Mouse (Mus musculus): ENCODE results near the gene Rchy1. TPM values are rescaled to one million over a fixed set of nuclear protein-coding genes. Genes with fewer than 3 reads are reported as not detected.

Rchy1 gene
- polyA plus RNA-seq, 2 experiments, result 15.1 to 20.9 TPM

- Histone ChIP-seq H3K4me2 (ENCODE audit: low read depth) (no peak overlapping the region), H3K9ac (replicated peaks) (no peak overlapping the region), H3K27me3 (ENCODE audit: control insufficient read depth, insufficient read depth, low read length) (no peaks in the 10 kb centered on the region; the same call in 1 of the 2 replicates), H3K4me3 (ENCODE audit: insufficient read depth in 1 of 2, low read depth in 2 of 2, low read length in 2 of 2) (no peak overlapping the region), H3K27ac (no peak overlapping the region), H3K36me3 (replicated peaks; ENCODE audit: control insufficient read depth, insufficient read depth, low read depth) (no peaks in the 10 kb centered on the region), H3K9me3 (ENCODE audit: control insufficient read depth, low read length) (no peaks in the 10 kb centered on the region), H3K4me1 (replicated peaks; ENCODE audit: control insufficient read depth in 2 of 2, insufficient read depth in 2 of 2, low read length in 1 of 2) (0 out of 4 replicates have a peak, but pooled peaks cover 0 to 2% of the 10 kb centered on the region in 2 experiments)
- TF ChIP-seq CTCF (IDR thresholded peaks at IDR 0.05; ENCODE audit: low read depth), result no peak
- DNase-seq (ENCODE audit: low read depth in 3 of 3, low spot score in 3 of 3) (no peak), ATAC-seq (ENCODE audit: insufficient read depth) (no peak)
- 70% methylated on average over 13 of the region's 13 CpGs for WGBS (ENCODE audit: insufficient replicate concordance)
Observed at GRCm38 (mm10) chr5:91911384-91912106, 51.3 kb downstream of the Rchy1 start.

- H3K9me3 ChIP-seq (ENCODE audit: control insufficient read depth, low read length), result no peaks in the 10 kb centered on the region
- no peak overlapping the region for H3K27ac ChIP-seq
- no peaks in the 10 kb centered on the region for H3K36me3 ChIP-seq (replicated peaks; ENCODE audit: control insufficient read depth, insufficient read depth, low read depth)
- 73% methylated on average over 4 of the region's 4 CpGs for WGBS (ENCODE audit: insufficient replicate concordance)
- 0 out of 4 replicates have a peak, but pooled peaks cover 0 to 2% of the 10 kb centered on the region in 2 experiments for H3K4me1 ChIP-seq (replicated peaks; ENCODE audit: control insufficient read depth in 2 of 2, insufficient read depth in 2 of 2, low read length in 1 of 2)
- H3K27me3 ChIP-seq (ENCODE audit: control insufficient read depth, insufficient read depth, low read length), result no peaks in the 10 kb centered on the region; the same call in 1 of the 2 replicates
- ATAC-seq (ENCODE audit: insufficient read depth), result no peak
- H3K4me2 ChIP-seq (ENCODE audit: low read depth), result no peak overlapping the region
- H3K9ac ChIP-seq (replicated peaks), result no peak overlapping the region
- H3K4me3 ChIP-seq (ENCODE audit: insufficient read depth in 1 of 2, low read depth in 2 of 2, low read length in 2 of 2), result no peak overlapping the region
- DNase-seq (ENCODE audit: low read depth in 3 of 3, low spot score in 3 of 3), result no peak
- TF ChIP-seq CTCF (IDR thresholded peaks at IDR 0.05; ENCODE audit: low read depth) (no peak), EP300 (IDR thresholded peaks at IDR 0.05; ENCODE audit: low read depth) (no peak)
Observed at GRCm38 (mm10) chr5:91910616-91911015, 52.3 kb downstream of the Rchy1 start.

GRCm38 (mm10) chr5:91909010-91909620, 53.8 kb downstream of the Rchy1 start:
- Histone ChIP-seq H3K36me3 (replicated peaks; ENCODE audit: control insufficient read depth, insufficient read depth, low read depth) (no peaks in the 10 kb centered on the region), H3K4me2 (ENCODE audit: low read depth) (no peak overlapping the region), H3K9me3 (ENCODE audit: control insufficient read depth, low read length) (no peaks in the 10 kb centered on the region), H3K4me3 (ENCODE audit: insufficient read depth in 1 of 2, low read depth in 2 of 2, low read length in 2 of 2) (no peak overlapping the region), H3K4me1 (replicated peaks; ENCODE audit: control insufficient read depth in 2 of 2, insufficient read depth in 2 of 2, low read length in 1 of 2) (0 out of 4 replicates have a peak, but pooled peaks cover 0 to 2% of the 10 kb centered on the region in 2 experiments), H3K27ac (no peak overlapping the region), H3K27me3 (ENCODE audit: control insufficient read depth, insufficient read depth, low read length) (no peaks in the 10 kb centered on the region; the same call in 1 of the 2 replicates), H3K9ac (replicated peaks) (no peak overlapping the region)
- ATAC-seq (ENCODE audit: insufficient read depth) (no peak), DNase-seq (ENCODE audit: low read depth in 3 of 3, low spot score in 3 of 3) (no peak)
- TF ChIP-seq EP300 (IDR thresholded peaks at IDR 0.05; ENCODE audit: low read depth) (no peak), CTCF (IDR thresholded peaks at IDR 0.05; ENCODE audit: low read depth) (no peak)
- 60% methylated on average over 10 of the region's 10 CpGs for WGBS (ENCODE audit: insufficient replicate concordance)

Other genes with a start within 250 kb of the Rchy1 start
- not detected in 2 replicates for gene Odaph, start 24.4 kb upstream of the Rchy1 start, polyA plus RNA-seq (2012; rRNA removed)
- not detected in 2 replicates for gene Odaph, start 24.4 kb upstream of the Rchy1 start, polyA plus RNA-seq (2014; fragmentation: Nextera tagmentation; extraction: Ambion mirVana)
- gene Cdkl2, start 80.8 kb upstream of the Rchy1 start, polyA plus RNA-seq (2012; rRNA removed), result 0.11 and 0.13 TPM in 2 replicates
- gene Cdkl2, start 80.8 kb upstream of the Rchy1 start, polyA plus RNA-seq (2014; fragmentation: Nextera tagmentation; extraction: Ambion mirVana), result 0.30 and 0.49 TPM in 2 replicates
- gene G3bp2, start 120.7 kb upstream of the Rchy1 start, polyA plus RNA-seq (2012; rRNA removed), result 12.5 and 19.0 TPM in 2 replicates
- 54.3 and 56.0 TPM in 2 replicates for gene G3bp2, start 120.7 kb upstream of the Rchy1 start, polyA plus RNA-seq (2014; fragmentation: Nextera tagmentation; extraction: Ambion mirVana)
- 11.1 and 18.6 TPM in 2 replicates for gene Uso1, start 174.9 kb upstream of the Rchy1 start, polyA plus RNA-seq (2012; rRNA removed)
- gene Uso1, start 174.9 kb upstream of the Rchy1 start, polyA plus RNA-seq (2014; fragmentation: Nextera tagmentation; extraction: Ambion mirVana), result 14.3 and 14.7 TPM in 2 replicates